Mouse (Mus musculus): ENCODE data around the gene Pvr.

Pvr gene

DNA sequence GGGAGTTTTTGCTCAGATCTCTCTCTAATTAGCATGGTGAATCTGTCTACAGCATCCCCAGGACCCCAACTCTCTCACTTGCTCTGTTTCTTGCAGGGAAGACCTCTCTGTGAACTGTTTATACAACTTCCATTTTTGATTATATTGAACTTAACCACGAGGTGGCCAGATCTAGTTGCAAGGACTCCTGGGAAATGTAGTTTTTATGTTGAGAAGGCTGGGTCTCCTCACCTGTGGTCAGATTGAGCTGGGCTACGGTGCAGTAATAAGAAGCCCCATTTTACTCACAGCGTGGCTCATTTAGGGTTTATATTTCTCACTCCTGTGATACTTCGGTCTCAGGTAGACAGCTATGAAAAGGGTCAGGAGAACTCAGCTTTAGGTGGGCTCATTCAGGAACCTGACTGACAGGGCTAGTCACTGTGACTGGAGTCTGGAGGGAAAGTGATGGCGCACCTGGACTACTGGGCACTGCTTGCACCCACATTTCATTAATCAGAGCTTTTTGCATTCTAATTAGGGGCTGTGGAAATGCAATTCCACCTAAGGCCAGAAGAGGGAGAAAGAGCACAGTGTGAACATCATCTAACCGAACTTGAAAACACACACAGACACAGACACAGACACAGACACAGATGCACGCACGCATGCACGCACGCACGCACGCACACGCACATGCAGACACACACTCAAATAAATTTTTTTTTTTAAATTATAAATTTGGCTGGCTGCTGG, 44.8 kb downstream of the Pvr start:
- peak; percentile 16 for DNase-seq (ENCODE audit: extremely low spot score, low read depth, low spot score)

DNA sequence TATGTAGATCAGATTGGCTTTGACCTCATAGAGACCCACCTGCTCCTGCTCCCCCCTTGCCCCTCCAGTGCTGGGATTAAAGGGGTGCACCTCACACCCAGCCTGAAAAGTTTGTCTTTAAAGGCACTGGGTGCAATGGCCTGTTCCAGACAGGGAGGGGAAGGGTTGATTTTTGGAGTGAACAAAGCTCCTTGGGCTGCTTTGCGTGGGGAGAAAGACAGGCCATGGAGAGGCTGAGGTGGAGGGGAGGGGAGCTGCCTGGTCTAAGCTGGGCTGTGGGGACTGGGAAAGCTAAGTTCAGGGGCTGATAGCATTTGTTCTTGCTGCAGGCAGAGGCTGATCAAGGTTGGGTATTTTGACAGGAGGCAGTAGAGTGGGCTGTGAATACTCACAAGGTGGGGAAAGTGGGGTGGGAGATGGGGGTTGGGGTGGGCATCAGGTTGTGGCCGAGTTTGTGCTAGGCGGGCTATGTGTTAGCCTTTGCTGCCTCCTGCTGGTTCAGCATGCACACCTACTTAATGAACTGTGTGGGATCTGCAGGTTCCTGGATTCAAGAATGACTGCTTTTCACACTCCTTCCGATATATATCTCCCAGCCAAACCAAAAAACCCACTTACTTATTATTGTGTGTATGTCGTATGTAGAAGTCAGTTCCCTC, 48.9 kb downstream of the Pvr start:
- no peak for DNase-seq (ENCODE audit: extremely low spot score, low read depth, low spot score)

DNA sequence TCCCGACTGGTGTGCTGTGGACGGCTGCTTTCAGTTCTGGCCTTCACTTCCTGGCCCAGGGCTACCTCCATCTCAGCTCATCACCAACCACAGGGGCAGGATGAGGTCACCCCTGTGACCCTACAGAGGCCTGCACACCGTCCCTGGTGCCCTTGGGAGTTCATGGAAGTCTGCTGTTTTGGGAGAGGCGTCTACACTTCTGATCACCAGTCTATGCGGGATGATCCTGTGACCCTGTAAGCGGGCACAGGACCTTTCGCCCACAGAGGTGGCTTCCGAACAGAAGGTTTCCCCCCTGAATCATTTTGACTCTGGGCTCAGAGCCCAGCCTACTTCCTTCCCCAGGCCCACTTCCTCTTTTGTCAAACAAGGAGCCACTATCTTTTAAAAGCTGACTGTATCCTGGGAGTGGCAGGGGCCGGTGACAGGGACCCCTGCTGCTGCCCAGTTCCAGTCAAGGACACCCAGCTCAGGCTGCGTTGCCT, 49.8 kb downstream of the Pvr start:
- no peak for DNase-seq (ENCODE audit: extremely low spot score, low read depth, low spot score)

DNA sequence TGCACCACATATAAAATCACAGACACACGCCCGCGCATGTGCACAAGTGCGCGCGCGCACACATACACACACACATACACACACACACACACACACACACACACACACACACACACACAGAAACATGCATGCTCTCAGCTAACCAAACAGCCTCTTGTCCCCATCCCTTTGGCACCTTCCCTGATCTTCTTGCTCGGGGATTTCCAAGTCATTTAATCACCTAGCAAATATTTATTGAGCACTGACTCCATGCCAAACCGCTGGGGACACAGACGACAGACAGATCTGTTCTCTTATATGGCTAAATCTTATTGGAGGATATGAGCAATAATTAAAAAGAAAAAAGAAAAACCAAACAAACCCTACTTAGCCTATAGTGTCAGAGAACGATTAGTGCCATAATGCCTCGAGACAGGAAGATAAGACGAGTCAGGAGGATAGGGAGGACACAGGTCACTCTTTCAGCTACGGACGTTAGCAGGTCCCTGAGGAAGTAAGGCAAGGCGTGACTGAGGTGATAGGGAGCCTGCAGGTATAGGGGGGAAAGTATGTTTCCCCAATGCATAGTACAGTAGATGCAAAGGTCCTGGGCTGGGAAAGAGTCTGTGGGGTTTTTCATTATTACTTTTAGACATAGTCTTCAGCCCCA, 53.1 kb downstream of the Pvr start:
- no peak for DNase-seq (ENCODE audit: extremely low spot score, low read depth, low spot score)

DNA sequence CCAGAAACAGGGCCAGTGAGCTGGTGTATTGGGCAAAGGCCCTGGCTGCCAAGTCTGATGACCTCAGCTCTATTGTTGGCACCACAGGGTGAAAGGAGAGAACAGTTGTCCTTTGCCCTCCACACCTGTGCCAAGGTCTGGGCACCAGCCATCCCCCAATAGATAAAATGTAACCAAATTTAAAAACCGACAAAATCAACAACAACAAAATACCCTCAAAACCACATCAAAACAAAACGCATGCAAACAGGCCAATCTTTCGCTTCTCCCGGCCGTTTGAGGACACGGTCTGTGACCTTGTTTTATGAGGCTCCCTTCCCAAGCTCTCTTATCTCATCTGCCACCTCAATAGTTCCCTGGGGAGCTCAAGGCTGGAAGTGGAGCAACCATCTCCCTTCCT, 54.5 kb downstream of the Pvr start:
- DNase-seq (ENCODE audit: extremely low spot score, low read depth, low spot score) = no peak

DNA sequence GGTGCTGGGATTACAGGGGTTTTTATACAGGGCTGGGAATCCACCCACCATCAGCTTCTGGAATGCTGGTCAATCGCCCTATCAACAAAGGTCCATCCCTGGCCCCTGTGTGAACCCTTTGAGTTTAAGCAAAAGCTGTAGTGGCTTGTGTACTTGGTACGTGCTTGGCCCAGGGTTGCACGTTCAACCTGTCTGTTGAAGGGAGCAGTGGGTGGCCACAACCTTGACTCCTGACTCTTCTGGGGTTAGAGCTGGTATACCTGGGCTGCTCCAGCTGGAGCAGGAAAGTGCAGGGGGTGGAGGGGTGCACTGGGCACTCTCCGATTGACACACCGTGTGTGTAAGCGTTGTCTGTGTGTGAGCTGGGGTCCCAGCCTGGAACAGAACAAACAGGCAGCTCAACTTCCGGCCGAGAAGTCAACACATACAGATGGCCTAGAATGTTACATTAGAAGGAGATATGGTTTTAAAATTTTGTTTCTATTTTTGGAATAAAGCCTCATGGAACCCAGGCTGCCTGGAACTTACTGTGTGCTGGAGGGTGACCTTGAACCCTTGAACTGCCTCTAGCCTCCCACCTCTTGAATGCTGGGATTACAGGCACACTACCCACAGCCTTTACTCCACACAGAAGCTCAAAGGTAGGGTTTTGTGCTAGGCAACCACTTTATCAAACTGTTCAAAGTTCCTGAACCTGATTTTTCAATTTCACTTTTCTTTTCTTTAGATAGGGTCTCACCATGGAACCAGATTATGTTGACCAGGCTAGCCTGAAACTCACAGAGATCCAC, 55.5 kb downstream of the Pvr start:
- DNase-seq (ENCODE audit: extremely low spot score, low read depth, low spot score) = no peak

DNA sequence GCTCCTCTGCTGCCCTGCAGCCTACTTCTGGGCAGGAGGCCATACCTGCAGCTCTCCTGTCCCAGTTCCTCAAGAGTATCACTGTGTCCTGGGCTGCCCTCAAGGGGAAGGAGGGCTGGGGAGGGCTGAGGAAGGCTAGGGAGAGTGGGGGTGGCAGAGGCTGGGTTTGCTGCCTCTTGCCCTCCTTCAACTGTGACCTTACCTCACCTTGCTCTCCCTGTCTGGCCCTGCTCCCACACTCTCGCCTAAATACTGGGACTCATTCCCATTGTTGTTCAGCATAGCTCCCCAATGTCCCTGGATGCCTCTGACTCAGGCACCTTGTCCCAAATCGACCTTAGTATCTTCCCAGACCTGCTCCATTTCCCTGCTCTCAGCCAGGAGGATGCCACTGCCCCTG, 56.7 kb downstream of the Pvr start:
- no peak for DNase-seq (ENCODE audit: extremely low spot score, low read depth, low spot score)

DNA sequence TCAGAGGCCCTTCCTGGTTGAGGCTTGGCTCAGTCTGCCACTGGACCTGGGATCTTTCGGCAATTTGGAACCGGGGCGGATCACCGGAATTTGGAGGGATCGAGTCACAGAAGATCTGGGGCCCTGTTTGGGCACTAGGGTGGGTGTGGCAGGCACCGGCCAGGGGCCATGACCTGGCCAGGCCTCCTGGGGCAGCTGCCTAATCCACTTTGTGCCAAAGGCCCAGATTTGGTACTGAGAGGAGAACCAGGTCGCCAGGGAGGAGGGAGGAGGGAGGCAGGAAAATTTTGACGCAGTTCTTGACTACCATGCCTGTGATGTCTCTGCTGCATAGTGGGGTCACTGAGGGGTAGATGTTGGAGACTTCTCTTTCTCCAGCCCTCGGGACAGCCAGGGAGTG, 59.8 kb downstream of the Pvr start, which contains the start of gene Ceacam16:
TSS of gene Ceacam16 (minus strand) at position 101 of the 400 bp plus-strand sequence.
- DNase-seq (ENCODE audit: extremely low spot score, low read depth, low spot score) = no peak

DNA sequence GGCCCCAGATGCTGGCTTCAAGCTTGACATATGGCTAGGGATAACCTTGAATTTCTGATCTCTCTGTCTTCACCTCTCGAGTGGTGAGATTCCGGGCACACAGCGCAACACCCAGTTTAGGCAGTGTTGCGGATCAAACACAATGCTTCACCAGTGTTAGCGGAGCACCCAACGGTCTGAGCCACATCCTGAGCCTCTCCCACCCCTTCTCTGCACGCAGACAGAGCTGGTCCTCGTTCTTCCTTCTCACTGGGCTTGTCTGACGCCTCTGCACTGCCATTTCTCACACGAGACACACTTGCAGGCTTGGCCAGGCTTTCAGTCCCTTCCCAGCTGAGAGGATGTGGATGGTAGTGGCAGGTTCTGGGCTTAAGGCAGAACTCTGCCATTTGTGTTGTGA, 61.2 kb downstream of the Pvr start:
- DNase-seq (ENCODE audit: extremely low spot score, low read depth, low spot score) = no peak

DNA sequence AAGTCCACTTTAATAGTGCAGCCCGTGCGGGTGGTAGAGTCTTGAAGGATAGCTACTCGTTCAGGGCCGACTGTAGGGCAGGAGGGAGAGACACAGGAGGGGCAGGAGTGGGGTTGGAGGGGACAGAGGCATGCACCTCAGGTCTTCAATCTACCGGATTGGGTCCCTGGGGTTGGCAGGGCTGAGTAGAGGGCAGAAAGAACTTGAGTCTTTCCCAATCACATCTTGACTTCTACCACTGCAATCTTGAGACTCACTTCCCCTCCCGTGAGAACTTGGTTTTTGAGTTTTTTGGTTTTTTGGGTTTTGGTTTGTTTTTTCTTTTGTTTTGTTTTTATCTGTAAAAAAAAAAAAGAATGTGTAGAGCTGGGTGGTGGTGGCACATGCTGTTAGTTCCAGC, 64.7 kb downstream of the Pvr start:
- no peak for DNase-seq (ENCODE audit: extremely low spot score, low read depth, low spot score)

DNA sequence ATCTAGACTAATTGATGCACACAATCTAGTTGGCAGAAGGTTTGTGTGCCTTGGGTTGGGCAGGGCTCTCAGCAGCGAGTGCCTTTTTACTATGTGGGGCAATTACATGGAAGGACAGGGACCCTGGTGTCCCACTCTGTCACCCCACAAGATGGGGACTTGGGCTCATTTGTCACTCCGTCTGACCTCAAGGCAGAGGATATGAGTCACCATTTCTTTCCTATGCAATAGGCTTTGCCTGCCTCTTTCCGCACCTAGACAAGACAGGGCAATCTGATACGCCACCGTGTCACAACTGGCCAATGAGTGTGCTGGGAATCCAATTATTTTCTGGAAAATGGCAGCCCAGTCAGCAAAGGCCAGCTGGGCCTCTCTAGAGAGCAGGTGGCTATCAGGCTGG, 65.3 kb downstream of the Pvr start:
- no peak for DNase-seq (ENCODE audit: extremely low spot score, low read depth, low spot score)
